Mouse (Mus musculus) megakaryocyte-erythroid progenitor cell, adult 5-6 weeks (primary cell): ENCODE measurements around the gene Nkpd1. TPM values are rescaled to one million over a fixed set of nuclear protein-coding genes. Genes with fewer than 3 reads are reported as not detected.

ENCODE experiments used
- ATAC-seq: replicated peaks from 2 replicates; pipeline ENCODE4 v1.8.0; 2016; ENCODE audit warnings: mild to moderate bottlenecking, inconsistent platforms; ENCODE audit not compliant: severe bottlenecking, poor library complexity, low FRiP score, low TSS enrichment
- total RNA-seq, 2 experiments: library from RNA; stranded (forward) in 1 of 2; stranded (reverse) in 1 of 2; fragments of 200-1000, 215-1000 nt in 1 of 2; fragments of >200 nt in 1 of 2; fragmentation: Nextera tagmentation in 1 of 2; gene quantifications; 2 replicates each; pipeline ENCODE4 v1.2.3; 2014 to 2017

Nkpd1 gene
- total RNA-seq (2014; fragmentation: Nextera tagmentation) (0.20 TPM in 1 of 2 replicates, not detected in the other), total RNA-seq (2017) (not detected in 2 replicates)

DNA sequence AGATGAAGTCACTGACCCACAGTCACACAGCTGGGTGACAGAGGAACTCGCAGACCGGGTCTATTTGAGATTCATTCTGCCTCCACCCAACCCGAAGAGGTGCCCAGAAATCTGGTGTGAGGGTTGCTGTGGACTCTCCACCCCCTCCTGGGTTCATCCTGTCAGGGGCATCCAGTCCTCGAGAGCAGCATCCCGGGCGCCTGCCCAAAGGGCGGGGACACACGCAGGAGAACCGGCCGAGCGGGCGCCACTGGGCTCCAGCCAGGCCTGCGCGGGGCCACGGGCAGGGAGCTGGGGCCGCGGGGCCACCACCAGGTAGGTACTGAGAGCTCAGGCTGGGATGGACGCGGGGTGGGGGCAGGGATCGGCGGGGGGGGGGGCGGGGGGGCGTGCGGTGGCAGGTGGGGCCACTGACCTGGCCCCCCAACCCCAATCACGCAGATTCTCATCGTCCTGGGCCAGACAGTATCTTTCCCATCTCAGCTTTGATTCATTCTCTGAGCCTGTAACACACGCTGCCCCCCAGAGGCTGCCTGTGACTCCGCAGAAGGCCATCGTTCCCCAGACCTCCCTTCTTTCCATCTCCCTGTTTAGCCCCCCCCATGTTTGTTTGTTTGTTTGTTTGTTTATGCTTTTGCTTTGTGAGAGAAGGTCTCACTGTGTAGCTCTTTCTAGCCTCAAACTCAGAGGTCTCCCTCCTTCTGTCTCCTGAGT is at the start of gene Nkpd1:
Gene Nkpd1 (plus strand): TSS at position 187 of the 714 bp plus-strand sequence.
- ATAC-seq, result no peak

DNA sequence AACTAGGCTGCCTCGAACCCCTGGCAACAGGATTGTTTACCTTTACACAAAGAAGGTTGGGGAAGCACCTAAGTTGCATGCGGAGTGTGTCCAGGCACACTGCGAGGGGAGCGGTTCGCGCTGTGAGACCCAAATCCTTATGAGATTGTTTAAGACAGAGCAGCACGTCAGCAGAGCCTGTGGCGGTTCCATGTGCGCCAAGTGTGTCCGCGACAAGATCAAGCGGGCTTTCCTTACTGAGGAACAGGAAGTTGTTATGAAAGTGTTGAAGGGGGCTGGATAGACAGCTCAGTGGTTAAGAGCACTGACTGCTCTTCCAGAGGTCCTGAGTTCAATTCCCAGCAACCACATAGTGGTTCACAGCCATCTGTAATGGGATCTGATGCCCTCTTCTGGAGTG is 49.4 kb upstream of the Nkpd1 start:
- no peak for ATAC-seq

DNA sequence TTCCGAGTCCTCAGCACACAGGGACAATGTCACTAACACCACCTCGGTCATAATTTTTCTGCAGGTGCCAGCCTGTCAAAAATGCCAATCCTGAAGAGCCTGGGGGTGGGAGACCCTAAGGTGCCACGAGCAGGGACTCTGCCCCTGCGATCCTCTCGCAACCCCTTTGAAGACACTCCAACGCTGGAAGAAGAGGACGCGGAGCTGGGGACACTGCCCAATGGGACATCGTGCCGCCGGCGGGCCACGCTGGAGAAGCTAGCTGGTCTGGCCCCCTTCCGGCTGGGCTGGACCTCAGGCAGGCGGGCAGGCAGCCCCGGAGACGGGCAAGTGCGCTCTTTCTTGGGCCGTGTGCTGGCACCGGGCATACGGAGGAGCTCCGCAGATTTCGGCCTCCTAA is 48.2 kb upstream of the Nkpd1 start:
- no peak for ATAC-seq

DNA sequence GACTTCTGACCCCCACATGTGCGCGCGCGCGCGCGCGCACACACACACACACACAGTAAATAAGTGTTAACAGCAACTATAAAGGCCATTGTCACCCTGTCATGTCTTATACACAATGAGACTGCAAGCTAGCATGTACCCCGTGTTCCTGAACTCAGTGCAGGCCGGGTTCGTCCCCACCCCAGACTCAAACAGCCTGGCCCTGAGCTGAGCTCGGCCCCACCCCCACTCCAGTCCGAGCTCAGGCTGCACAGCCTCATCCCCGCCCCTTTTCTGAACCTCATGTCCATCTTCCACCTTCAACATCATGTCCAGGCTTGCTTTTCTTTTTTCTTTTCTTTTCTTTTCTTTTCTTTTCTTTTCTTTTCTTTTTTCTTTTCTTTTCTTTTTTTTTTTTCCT is 47.3 kb upstream of the Nkpd1 start:
- ATAC-seq, result no peak

DNA sequence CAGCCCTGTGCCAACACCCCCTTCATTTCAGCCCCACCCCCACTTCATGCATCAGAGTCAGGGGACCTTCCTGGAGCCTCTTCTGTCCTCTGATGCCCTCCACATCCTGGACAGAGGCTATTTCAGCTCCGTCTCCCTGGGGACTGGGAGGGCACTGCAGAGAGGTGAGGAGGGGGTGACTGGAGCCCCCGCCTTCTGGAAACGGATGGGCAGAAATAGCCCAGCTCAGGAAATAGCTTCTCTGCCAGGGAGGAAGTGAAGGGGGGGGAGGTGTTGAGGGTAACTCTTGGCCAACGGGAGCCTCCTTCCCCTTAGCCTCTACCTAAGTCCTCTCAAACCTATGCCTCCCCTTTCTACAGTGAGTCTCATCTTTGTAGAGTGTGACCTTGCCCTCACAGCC is 45.2 kb upstream of the Nkpd1 start:
- no peak for ATAC-seq

DNA sequence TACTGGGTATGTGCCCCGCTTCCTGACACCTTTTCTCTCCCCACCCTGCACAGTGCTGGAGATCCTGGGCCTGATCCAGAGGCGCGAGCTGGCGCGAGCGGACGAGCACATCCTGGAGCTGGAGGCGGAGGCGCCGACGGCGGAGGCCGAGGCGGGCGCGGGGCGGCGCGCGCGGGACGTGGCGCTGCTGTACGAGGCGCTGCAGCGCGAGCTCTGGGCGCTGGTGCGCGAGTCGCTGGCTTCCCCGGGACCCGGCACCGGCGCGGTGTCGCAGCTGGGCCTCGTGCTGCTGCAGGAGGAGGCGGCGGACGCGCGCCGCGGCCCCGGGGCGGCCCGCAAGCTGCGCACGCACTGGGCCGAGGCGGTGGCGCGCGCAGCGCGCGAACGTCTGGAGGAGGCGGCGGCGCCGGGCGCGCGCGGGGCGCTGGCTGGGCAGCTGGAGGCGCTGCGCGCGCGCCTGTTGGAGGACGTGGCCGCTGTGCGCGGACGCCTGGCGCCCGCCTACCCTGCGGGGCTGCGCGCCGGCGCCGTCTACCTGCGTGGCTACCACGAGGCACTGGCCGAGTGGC is 43.7 kb upstream of the Nkpd1 start:
- no peak for ATAC-seq

DNA sequence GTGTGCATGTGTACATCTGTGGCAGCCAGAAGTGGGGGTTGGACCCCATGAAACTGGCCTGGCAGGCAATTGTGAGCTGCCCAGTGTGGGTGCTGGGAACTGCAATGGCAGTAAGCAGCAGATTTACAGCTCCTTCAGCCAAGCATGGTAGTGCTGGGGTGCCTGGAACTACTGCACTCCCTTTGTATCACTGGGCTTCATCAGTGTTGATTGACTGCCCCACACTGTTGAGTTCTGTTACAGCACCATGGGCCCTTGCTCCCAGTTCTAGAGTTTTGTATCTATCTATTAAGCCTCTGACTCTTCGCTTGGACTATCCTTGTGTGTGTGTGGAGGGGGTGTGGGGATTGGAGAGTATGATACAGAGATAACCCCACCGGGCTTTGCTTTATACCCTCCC is 40.6 kb upstream of the Nkpd1 start:
- no peak for ATAC-seq

DNA sequence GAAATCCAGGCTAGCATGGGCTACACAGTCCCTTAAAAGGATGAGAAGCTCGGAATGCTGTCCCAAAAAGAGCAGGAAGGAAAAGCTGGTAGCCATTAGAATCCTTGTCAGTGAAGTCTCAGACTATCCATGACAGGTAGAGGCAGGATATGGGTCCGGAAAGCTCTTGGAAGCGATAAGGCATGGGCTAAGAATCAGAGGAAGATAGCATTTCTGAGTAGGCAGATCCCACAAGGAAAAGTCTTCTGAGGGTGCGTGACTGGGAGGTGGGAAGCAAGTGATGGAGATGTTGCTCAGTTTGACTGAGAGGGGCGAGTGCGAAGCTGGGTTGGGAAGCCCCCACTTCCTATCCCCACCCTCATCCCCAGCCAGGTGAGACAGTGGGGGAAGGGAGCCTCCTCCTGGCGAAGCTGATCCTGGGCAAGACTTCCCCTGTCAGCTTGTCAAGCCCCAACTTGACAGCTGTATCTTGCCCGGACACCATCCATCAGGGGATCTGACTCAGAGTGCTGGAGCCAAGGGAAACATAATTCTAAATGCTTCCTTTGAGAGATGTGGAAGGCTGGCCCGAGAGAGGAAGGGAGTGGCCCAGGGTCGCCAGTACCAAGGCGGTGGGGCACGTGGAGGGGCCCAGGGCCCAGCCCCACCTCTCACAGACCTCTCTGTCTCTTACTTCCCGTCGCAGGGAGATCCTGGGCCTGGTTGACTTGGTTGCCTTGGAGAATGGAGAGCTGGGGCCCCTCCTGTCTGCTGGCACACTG is 39.8 kb upstream of the Nkpd1 start:
- no peak for ATAC-seq

DNA sequence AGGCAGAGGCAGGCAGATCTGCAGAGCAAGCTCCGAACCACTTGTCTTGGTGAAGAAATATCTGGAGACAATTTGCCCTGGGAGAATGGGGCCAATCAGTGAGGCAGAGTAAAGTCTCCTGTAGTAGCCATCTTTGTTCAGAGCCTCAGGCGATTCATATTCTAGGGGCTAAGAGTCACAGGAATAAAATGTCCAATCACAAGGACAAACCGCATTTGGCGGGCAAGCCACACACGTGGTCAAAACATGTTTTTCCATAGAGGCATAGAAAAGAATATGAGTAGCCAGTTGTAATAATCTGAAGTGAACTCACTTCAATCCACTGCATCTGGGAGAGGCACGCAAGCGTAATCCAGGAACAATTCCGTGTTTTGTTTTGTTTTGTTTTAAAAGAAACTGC is 34.4 kb upstream of the Nkpd1 start:
- no peak for ATAC-seq

DNA sequence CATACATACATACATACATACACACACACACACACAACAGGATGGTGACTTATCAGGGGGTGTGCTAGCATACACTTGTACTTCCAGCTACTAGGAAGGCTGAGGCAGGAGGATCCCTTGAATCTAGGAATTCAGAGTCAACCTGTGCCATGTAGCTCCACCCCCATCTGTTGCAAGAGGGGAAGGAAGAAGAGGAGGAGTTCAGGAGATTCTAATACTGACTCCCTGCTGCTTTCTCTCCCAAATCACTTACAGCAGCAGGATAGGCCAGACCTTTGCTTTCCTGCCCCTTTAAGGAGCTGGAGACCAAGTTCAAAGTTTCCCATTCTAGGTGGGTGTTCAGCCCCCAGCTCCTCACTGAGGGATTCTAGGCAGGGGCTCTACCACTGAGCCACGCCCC is 32.1 kb upstream of the Nkpd1 start:
- ATAC-seq, result no peak

DNA sequence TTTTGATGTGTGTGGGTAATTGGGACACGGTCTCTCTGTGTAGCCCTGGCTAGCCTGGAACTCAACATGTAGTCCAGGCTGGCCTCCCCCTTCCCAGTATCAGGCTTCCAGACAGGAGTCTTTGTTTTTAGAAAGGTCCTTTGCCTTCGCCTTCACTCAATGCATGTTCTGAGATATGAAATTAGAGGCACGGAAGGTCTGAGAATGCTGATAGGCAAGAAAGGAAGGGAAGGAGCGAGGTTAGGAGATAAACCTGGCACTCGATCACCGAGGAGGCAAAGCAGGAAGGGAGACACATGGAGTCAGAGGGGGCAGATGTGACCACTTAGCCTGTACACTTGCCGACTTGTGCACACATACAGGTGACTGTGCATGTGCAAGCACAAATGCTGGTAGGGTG is 31.1 kb upstream of the Nkpd1 start:
- 0 out of 2 replicates have a peak, but pooled peaks have one; percentile 25 for ATAC-seq

DNA sequence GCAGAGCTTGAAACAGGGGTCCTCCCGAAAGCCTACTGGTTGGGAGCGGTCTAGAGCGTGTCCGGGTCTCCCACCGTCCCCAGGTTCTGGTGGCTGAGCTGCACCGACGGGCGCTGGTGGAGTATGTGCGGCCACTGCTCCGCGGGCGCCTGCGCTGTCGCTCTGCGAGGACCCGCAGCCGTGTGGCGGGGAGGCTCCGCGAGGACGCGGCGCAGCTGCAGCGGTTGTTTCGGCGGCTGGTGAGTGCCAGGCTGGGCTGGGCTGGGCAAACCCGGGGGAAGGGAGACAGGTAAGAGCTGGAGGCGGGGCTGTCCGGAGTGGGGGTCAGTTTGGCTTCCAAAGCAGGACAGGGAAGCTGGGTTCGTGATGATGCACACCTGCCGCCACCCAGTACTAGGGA is 28.1 kb upstream of the Nkpd1 start:
- ATAC-seq, result no peak

DNA sequence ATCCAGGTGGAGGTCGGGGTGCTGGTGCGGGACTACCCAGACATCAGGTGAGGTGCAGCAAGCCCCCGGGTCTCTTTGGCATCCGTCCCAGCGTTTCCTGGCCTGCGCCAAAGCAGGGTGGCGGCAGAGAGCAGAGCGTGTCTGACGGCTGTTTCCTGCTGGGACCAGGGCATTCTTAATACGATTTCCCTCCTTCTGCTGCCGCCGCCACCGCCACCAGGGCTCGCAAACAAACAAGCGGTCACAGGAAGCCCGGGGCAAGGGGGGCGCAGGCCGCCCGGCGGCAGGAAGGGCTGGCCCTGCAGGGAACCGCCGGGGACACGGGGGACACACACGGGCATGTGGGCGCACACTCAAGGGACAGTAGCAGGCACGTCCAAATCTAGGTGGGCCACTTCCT is 25.9 kb upstream of the Nkpd1 start:
- peak; percentile 49; the same call in 1 of the 2 replicates for ATAC-seq

DNA sequence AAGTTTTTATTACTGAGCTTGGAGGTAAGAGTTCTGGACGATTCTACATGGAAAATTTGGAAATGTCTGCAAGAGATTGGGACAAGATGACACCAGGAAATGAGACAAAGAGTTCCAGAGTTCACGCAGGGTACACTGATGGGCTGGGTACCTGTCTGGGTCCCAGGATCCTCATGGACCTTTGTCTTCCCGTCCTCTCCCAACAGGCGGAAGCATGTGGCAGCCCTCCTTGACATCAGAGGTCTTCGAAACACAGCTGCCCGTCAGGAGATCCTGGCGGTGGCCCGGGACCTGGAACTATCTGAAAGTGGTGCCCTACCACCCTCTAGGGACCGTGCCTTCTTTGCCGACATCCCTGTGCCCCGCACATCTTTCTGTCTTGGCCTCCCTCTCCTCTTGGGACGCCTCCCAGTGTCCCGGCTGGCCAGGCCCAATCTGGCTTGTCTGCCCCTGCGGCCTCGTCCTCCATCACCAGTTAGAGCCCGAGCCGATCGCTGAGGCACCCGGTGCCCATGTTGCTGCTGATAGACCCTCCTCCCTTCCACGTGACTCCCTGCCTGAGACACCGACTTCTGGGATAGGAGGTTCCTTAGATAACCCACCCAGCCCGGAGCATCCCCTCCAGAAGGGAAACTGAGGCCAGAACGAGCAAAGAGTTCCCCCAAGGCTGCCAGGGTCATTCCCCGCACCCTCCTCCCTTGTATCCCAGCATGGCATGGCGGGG is 22.7 kb upstream of the Nkpd1 start:
- ATAC-seq, result no peak

DNA sequence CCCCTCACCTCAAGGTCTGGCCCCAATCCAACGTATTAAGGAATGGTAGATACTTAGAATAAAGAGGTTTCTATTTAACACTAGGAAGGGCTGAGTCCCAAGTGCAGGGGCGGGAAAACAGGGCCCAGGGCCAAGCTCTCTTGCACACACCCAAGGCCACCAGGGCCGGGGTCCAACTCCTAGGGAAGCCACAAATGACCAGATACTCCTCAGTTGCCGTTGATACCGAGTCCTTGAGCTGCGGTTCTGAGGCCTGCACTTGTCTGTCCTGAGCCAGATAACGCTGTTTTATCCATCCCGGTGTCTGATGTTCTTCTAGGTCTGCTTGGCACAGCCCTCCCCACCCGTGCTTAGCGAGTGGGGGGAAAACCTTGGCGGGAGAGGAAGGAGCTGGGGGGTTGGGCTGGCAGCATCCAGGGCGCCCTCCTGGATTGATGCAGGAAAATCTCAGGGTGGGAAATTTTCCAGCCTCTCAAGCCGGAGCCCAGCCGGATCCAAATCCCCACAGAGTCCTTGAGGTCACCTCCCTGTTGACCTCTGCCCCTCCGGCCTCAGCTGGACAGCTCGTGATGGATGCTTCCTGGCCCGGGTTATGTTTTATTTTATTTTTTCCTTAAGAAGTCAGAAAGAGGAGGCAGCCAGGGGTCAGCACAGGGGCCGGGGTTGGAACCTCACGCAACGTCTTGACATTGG is 22.0 kb upstream of the Nkpd1 start:
- ATAC-seq, result peak; percentile 70

DNA sequence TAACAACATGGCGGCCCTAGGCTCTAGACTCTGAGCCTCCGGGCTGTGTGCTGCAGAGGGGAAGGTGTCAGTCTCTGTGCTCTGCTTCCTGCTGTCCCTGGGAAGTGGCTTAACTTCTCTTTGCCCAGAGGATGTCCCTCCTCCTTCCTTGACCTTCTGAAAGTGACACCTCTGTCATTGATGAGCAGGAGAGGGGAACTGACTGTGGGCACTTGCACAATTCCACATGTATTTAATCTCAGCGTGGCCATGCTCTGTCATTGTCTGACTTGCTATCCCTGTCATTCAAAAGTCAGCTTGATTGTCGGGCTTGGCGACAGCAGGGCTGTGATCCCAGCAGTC is 21.5 kb upstream of the Nkpd1 start:
- no peak for ATAC-seq

DNA sequence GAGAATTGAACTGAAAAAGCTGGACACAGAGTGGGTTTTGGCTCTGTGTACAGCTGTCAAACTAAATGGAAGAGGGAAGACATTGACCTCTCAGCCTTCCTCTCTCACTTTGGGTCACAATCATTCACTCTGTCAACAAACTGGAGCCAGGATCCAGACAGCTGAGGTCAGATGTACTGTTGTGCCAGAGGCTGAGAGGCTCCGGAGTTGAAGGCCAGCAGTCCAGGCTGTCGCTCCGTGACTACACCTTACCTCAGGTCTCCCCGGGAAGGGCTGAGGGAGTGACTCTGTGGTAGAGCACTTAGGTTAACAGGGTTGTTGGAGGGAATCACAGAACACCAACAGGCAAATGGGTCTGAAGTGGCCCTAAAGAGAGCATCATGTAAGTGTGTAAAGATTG is 19.3 kb upstream of the Nkpd1 start:
- no peak for ATAC-seq

DNA sequence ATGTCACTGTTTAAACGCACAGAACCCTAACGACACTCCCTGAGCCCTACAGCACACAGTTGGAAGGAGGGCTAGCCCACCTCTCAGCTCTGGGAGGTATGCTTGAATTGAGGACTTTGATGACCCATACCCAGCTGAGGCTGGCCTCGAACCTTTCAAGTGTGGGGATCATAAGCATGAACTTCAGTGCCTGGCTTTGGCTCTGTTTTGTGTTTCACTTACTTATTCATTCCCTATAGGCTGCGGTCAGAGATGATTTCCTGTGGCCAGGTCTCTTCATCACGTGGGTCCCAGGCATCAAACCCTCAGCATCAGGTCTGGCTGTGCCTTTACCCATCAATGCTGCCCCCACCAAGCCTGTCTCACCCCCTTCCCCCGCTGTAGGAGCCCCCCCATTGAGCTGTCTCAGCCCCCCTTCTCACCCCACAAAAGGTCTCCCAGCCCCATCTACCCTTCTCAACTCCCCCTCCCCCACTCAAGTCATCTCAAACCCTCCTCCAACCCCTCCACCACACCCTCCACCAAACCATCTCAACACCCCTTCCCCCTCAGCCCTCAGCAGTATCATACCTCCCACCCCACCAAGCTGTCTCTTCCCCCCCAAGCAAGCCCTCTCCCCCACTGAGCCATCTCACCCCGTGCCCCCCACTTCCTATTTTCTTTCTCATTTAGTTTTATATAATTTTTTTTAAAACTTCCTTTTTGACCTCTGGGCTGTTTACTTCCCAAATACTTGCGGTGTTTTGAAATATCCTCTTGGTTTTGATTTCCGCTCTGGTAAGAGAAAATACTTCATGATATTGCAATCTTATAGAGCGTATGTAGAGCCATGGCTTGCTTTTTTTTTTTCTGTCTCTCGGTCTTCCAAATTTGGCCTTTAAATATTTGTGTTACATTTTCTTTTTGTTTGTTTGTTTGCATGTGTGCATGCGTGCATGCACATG is 16.9 kb upstream of the Nkpd1 start:
- ATAC-seq, result no peak

DNA sequence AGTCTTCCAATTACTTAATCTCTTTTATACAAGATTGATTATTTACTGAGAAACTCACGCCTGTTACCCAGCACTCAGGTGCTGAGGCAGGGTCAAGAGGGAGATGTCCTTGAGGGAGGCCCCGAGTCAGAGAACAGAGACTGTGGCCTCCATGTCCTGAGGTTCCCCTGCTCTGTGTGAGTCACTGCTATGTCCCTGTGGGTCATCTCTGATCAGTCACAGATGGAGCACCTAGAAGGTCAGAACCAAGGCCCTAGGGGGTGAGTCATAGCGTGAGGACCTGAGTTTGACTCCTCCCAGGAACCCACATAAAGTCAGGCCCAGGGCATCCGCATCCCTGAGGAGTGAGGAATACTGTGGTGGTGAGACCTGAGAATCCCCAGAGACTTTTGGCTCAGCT is 16.0 kb upstream of the Nkpd1 start:
- no peak for ATAC-seq
